Comparison of ENCODE assay signal across 8 mouse cellular contexts in genomic region chr11:78499004-78499403, GRCm38 (mm10). TPM values are rescaled to one million over a fixed set of nuclear protein-coding genes. Genes with fewer than 3 reads are reported as not detected.
DNase-seq lines count a peak whose midpoint lies in the region; ATAC-seq and TF ChIP-seq lines count a peak whose summit lies in the region.

Vtn (plus strand) TSS chr11:78499091.

- DNase-seq in cerebellum, adult 2 months, result no peak
- DNase-seq in cerebellum, postnatal 4 days (ENCODE audit: low spot score in 2 of 2), result no peak
- peak; percentile 41 to 61 for DNase-seq in gastrocnemius, adult 8-10 months (ENCODE audit: low spot score in 2 of 2)
- DNase-seq in hindbrain, postnatal 0 days (ENCODE audit: low spot score), result no peak
- DNase-seq in cerebellum, adult 11 months, result no peak

- 72% methylated on average over 7 of the region's 7 CpGs for WGBS in cerebellum, adult 2 months
- 61% methylated on average over 7 of the region's 7 CpGs for WGBS in hindbrain, postnatal 0 days
- WGBS in macrophage (ENCODE audit: missing documents), result 84% methylated on average over 7 of the region's 7 CpGs

- peaks cover 17% of the 10 kb centered on the region for H3K4me1 ChIP-seq in cerebellum, adult 2 months (ENCODE audit: control insufficient read depth, insufficient read depth, low read length)
- no peaks in the 10 kb centered on the region for H3K4me1 ChIP-seq in ES-Bruce4 (ENCODE audit: control insufficient read depth, insufficient read depth, low read length)
- H3K4me1 ChIP-seq in hindbrain, postnatal 0 days (ENCODE audit: insufficient read depth, low read length), result peaks cover 4% of the 10 kb centered on the region; the same call in 1 of the 2 replicates

- peak within 1 kb of the TSS; percentile 79 for H3K4me2 ChIP-seq in hindbrain, postnatal 0 days (ENCODE audit: low read depth, low read length)

- no peak for ATAC-seq in hindbrain, postnatal 0 days
- ATAC-seq in megakaryocyte-erythroid progenitor cell, adult 5-6 weeks (replicated peaks; ENCODE audit: low FRiP score, low TSS enrichment, poor library complexity, severe bottlenecking), result no peak

- no peaks in the 10 kb centered on the region for H3K36me3 ChIP-seq in ES-Bruce4 (ENCODE audit: control insufficient read depth, insufficient read depth, low read length, poor library complexity, severe bottlenecking)
- no peaks in the 10 kb centered on the region for H3K36me3 ChIP-seq in hindbrain, postnatal 0 days (ENCODE audit: insufficient read depth, low read length)
- no peaks in the 10 kb centered on the region for H3K36me3 ChIP-seq in macrophage (ENCODE audit: inconsistent target)

- no peak for TF ChIP-seq CTCF in cerebellum, adult 2 months (IDR thresholded peaks at IDR 0.05; ENCODE audit: borderline replicate concordance, insufficient read depth, low read depth, low read length)
- no peak for TF ChIP-seq CTCF in ES-Bruce4 (IDR thresholded peaks at IDR 0.05; ENCODE audit: low read depth, low read length)
- no peak for TF ChIP-seq CTCF in hindbrain, postnatal 0 days (IDR thresholded peaks at IDR 0.05; ENCODE audit: low read depth)

- peak within 1 kb of the TSS; percentile 77 for H3K4me3 ChIP-seq in cerebellum, adult 2 months (replicated peaks; ENCODE audit: insufficient read depth, low read depth, low read length)
- H3K4me3 ChIP-seq in ES-Bruce4 (ENCODE audit: low read depth, low read length), result peak within 1 kb of the TSS; percentile 48
- peak within 1 kb of the TSS; percentile 70 for H3K4me3 ChIP-seq in hindbrain, postnatal 0 days (ENCODE audit: low read length)
- H3K4me3 ChIP-seq in macrophage (ENCODE audit: inconsistent target), result peak within 1 kb of the TSS; percentile 23; the same call in 1 of the 2 replicates

- H3K27me3 ChIP-seq in cerebellum, adult 2 months (ENCODE audit: control insufficient read depth, insufficient read depth, low read length), result no peaks in the 10 kb centered on the region
- no peaks in the 10 kb centered on the region for H3K27me3 ChIP-seq in ES-Bruce4 (ENCODE audit: control insufficient read depth, insufficient read depth, low read length, poor library complexity, severe bottlenecking)
- H3K27me3 ChIP-seq in hindbrain, postnatal 0 days (ENCODE audit: insufficient read depth, low read length), result no peaks in the 10 kb centered on the region

- H3K9ac ChIP-seq in ES-Bruce4 (ENCODE audit: low read depth, poor library complexity, severe bottlenecking), result peak within 1 kb of the TSS; percentile 21; the same call in 1 of the 2 replicates
- H3K9ac ChIP-seq in hindbrain, postnatal 0 days (replicated peaks; ENCODE audit: low read length), result peak within 1 kb of the TSS; percentile 76

- H3K27ac ChIP-seq in cerebellum, adult 2 months (ENCODE audit: insufficient read depth, low read length), result peak within 1 kb of the TSS; percentile 66
- no peak within 1 kb of the TSS for H3K27ac ChIP-seq in ES-Bruce4 (ENCODE audit: insufficient read depth, low read length)
- peak within 1 kb of the TSS; percentile 94 for H3K27ac ChIP-seq in hindbrain, postnatal 0 days
- no peak within 1 kb of the TSS for H3K27ac ChIP-seq in macrophage

- TF ChIP-seq POLR2A in cerebellum, adult 2 months (IDR thresholded peaks at IDR 0.05; ENCODE audit: borderline replicate concordance, insufficient read depth, low read length), result no peak
- TF ChIP-seq POLR2A in ES-Bruce4 (IDR thresholded peaks at IDR 0.05; ENCODE audit: insufficient read depth, low read length), result no peak

- no peaks in the 10 kb centered on the region for H3K79me2 ChIP-seq in macrophage (ENCODE audit: inconsistent target)

- no peak for TF ChIP-seq EP300 in ES-Bruce4 (IDR thresholded peaks at IDR 0.05; ENCODE audit: insufficient read depth, low read depth, low read length)

- no peaks in the 10 kb centered on the region for H3K9me3 ChIP-seq in ES-Bruce4 (replicated peaks; ENCODE audit: control insufficient read depth, insufficient read depth, low read length, poor library complexity, severe bottlenecking)
- no peaks in the 10 kb centered on the region for H3K9me3 ChIP-seq in hindbrain, postnatal 0 days (ENCODE audit: low read length)

RNA-seq across cellular contexts. Expression of gene Vtn, which starts in this region (rescaled TPM):
- polyA plus RNA-seq in cerebellum, adult 2 months (2012; rRNA removed), result 142 and 143 TPM in 2 replicates
- polyA plus RNA-seq in ES-Bruce4 (2011; ENCODE audit: insufficient read depth, insufficient read length, low read depth, missing spikeins) (not detected in 2 replicates), macrophage (2018) (not detected in 3 replicates)
- 10 to 100 TPM in 1 of 4 experiments, 1 to 10 TPM in 3; 5.7 to 11.1 (median 6.7) TPM for total RNA-seq in gastrocnemius, adult 8-10 months (2022)
- total RNA-seq in hindbrain, postnatal 0 days (2014; rRNA removed), result 109 and 152 TPM in 2 replicates
- 118 and 133 TPM in 2 replicates for polyA plus RNA-seq in hindbrain, postnatal 0 days (2015; fragmentation: Nextera tagmentation; extraction: Ambion mirVana)
- total RNA-seq in macrophage (2018; cell fraction: chromatin; rRNA removed), result not detected
- total RNA-seq in macrophage (2018; cell fraction: cytosol; rRNA removed), result not detected
- not detected for total RNA-seq in macrophage (2018; cell fraction: nucleus; rRNA removed)
- total RNA-seq in megakaryocyte-erythroid progenitor cell, adult 5-6 weeks (2014; fragmentation: Nextera tagmentation), result not detected in 2 replicates
- total RNA-seq in megakaryocyte-erythroid progenitor cell, adult 5-6 weeks (2017), result not detected in 2 replicates

Comparison
In these comparisons a context has a peak if more than half of its experiments do, and no peak if none do; other contexts are left out.
1. RNA of gene Vtn (polyA plus RNA-seq): 142 to 143 TPM in cerebellum, adult 2 months and 118 to 133 TPM in hindbrain, postnatal 0 days; not detected in ES-Bruce4 and not detected in macrophage; every median in the first group is over 100 times any median in the second.
2. DNase-seq: peak in gastrocnemius, adult 8-10 months (2 of 2); none in cerebellum, adult 2 months (0 of 2), cerebellum, postnatal 4 days (0 of 2), hindbrain, postnatal 0 days (single experiment) and cerebellum, adult 11 months (single experiment).
3. H3K27ac ChIP-seq: peak in cerebellum, adult 2 months (single experiment) and hindbrain, postnatal 0 days (single experiment); none in ES-Bruce4 (single experiment) and macrophage (single experiment).
4. H3K4me3 ChIP-seq: peak in every context shown above with its lines; median percentile 77 in cerebellum, adult 2 months; 70 in hindbrain, postnatal 0 days; 48 in ES-Bruce4; 23 in macrophage.